Mouse (Mus musculus): ENCODE results near the gene Zfp354a.
"Not testable (repeated sequence)": the region's sequence is repeated elsewhere in the genome, so short reads cannot be mapped to it uniquely, and the experiment has no call there.

DNA sequence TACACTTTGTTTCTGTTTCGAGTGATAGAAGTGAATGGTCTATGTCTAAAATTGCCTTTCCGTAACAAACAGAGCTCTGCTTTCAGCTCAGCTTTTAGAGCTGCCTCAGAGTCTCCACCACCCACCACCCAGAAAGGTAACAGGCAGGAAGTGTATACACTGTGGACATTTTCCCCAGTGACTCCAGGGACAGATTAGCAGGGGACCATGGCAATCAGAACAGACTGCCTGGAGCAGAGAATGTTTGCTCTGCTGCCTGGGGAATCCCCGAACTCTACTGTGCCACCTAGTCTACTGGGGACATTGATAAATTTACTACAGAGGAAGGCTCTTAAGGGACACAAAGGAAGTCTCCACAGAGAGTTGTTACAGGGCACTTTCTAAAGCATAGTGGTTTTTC is 14.3 kb upstream of the Zfp354a start:
- TF ChIP-seq GATA1, TAL1 (IDR thresholded peaks at IDR 0.05; ENCODE audit: low read length): not testable (repeated sequence)

All from erythroblast, embryonic 14.5 days (primary cell).